Mouse (Mus musculus): ENCODE measurements around the gene Galnt17. TPM values are rescaled to one million over a fixed set of nuclear protein-coding genes. Genes with fewer than 3 reads are reported as not detected.
A peak's percentile ranks its signal among the peaks of the same experiment; 100 is the strongest.

Gene Galnt17
- total RNA-seq, 2 experiments from 2014 or later, result 34.2 to 37.6 TPM

DNA sequence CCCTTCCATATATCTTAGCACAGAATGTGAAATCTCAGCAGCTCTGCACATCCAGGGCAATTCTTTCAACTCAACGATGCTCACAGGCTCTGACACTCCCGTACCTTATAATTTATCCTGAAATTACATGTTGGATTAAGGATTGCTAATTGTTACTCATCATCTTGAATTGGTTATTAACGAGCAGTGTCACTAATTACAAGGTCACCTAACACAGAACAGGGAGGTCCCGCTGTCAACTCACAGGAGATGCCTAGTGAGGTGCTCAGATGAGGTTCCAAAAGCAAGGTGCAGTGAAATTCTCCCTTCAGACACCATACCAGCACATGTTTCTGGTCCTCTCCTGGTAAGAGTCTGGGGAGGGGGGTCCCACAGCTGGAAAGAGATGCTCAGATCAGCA lies 234.0 kb downstream of the Galnt17 start:
- intact Hi-C loops (cut with DNase I), result no loop called here
- no peak for DNase-seq (ENCODE audit: low spot score in 2 of 2)

- DNase-seq (ENCODE audit: low spot score in 2 of 2), result peak; percentile 19 to 28
- intact Hi-C loops (cut with DNase I), result no loop called here
These were observed 243.1 kb downstream of the Galnt17 start for GRCm38 (mm10) chr5:131065174-131065573.

DNA sequence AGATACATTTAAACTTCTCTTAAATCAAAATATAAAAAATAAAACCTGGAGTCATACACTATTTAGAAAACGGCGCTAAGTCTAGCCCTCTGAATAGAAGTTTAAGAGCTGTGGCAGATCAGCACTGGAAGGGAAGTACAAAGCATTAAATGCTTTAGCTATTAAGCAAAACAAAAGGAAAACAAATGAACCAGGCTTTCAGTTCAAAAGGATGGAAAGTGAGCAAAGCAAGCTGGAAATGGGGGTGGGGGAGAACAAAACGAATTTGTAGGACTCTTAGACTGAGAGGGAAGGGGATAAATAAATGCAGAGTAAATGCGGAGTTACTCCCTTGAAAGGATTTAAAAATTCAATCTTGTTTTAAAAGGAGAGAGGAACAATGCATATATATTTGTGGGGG lies 259.8 kb downstream of the Galnt17 start:
- intact Hi-C loops (cut with DNase I), result no loop called here

DNA sequence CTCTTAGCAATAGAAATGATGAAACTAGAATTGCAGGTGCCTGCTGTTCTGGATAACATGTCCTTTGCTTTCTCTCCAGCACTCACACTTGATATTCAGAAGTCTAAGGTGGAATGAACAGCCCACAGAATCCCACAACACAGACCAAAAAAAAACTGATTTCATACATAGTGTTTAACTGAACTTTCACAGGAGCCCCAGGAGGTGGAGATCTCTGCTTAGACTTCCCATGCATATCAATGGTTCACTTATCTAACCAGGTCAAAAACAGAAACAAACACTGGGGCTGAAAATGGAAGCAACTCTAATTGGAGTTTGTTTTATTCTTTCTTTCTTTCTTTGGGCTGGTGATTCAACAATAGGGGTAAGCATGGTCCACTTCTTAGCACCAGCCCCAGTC lies 265.2 kb downstream of the Galnt17 start:
- intact Hi-C loops (cut with DNase I), result no loop called here
- no peak for DNase-seq (ENCODE audit: low spot score in 2 of 2)

More for the DNA sequence above, 259.8 kb downstream of the Galnt17 start:
- no peak for DNase-seq (ENCODE audit: low spot score in 2 of 2)

- intact Hi-C loops (cut with DNase I), result no loop called here
- DNase-seq (ENCODE audit: low spot score in 2 of 2), result no peak
These were observed 267.9 kb downstream of the Galnt17 start for GRCm38 (mm10) chr5:131040441-131040840.

DNA sequence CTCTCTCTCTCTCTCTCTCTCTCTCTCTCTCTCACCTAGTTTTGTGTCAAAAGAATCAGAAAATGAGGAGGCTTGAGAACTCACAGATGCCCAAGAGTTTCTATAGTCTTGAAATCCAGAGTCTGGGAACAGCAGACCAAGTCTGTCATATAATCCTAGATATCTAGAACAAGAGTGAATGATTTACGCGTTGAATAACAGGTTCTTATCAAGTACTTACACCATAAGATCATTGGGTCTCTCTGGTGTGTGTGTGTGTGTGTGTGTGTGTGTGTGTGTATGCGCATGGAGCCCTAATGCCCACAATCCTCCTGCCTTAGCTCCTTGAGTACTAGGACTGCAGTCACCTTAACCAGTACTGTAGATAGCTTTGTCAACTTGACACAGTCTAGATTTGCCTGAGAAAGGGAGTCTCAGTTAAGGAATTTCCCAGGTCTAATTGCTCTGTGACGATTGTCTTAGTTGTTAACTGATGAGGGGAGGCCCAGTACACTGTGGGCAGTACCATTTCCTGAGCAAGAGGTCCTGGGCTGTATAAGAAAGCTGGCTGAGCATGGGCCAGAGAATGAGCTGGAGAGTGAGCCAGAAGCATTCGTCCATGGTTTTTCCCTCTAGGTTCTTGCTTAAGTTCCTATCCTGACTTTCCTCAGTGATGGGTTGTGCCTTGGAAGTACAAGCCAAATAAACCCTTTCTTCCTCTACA lies 268.5 kb downstream of the Galnt17 start:
- intact Hi-C loops (cut with DNase I), result no loop called here
- no peak for DNase-seq (ENCODE audit: low spot score in 2 of 2)

DNA sequence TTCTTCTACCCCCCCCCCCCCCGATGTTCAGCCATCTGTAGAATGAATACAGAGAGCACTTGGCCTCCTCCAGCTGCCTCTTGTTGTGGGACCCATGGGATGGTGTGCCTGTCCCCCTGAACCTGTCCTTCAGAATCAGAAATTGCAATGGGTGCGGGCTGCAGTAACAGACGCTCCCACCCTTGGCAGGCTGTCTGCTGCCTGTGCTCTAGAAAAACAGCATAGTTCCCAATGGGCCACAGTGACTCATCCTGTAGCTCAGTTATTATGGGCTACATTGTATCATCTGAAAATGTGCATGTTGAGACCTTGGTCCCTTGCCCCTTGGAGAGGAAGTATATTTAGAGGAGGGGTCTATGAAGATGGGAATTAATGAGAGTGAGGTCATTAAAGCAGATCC lies 283.8 kb downstream of the Galnt17 start:
- DNase-seq (ENCODE audit: low spot score in 2 of 2), result peak; percentile 16 to 45
- intact Hi-C loops (cut with DNase I), result no loop called here

DNA sequence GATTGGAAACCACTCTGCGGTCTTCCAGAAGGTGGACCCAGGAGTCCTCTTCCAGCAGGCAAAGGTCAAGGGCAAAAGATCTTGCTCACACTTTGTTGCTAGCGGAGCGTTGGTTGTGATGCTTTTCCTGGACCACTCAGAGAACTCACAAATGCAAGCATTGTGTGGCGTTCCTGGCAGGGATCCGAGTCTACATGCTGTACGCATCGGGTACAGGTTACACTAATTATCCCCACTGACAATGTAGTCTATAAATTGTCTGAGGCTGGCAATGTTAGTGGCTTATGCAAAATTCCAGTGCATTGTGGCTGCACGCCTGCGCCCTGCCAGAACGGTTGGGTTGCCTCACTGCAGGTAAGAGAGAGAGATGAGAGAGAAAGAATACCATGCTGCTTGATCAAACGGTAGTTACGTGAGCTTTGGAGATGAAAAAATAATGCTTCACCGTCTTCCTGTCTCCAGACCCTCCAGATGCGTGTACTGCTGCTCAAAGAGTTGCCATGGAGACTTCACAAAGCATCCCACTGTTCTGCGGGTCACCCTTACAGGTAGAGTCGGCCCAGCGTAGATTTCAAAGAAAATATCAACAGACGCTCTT lies 285.8 kb downstream of the Galnt17 start:
- intact Hi-C loops (cut with DNase I), result no loop called here
- DNase-seq (ENCODE audit: low spot score in 2 of 2), result peak in 1 of 2 experiments; percentile 18

DNA sequence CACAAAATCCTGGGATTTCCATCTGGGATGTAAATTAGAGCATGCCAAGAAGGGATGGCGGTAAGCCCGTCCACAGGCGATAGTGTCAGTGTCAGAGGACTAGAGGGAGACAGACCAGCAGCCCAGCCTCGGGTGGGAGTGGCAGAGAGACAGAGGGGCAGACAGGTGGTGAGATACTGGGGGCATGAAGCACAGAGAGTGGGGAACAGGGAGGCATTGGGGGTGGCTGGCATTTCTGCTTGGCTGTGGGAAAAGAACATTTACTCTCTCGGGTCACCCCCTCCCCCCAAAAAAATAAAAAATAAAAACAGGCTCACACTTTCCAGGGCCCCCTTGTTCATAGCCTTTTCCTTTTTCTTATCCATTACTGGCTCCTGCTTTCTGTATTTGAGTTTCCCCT lies 287.4 kb downstream of the Galnt17 start:
- intact Hi-C loops (cut with DNase I), result no loop called here
- DNase-seq (ENCODE audit: low spot score in 2 of 2), result no peak

GRCm38 (mm10) chr5:131019346-131019965 lies 288.8 kb downstream of the Galnt17 start:
- intact Hi-C loops (cut with DNase I), result no loop called here
- DNase-seq (ENCODE audit: low spot score in 2 of 2), result no peak

DNA sequence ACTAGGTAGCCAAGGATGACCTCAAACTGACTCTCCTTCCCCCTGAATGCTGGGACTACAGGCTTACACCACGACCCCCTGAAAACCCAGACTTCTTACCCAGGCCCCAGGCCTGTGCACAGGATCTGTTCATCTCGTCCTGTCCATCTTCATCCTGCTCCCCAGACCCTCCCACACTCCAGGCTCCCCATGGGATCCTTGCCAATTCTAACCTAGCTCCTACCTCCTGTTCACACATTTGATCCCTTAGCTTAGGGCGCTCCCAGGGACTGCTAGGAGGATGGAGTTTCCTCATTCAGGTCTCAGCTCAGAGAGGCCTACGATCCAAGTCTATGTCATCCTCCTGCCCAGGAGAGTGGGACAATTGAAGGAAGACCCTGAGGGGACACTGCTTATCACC lies 292.2 kb downstream of the Galnt17 start:
- intact Hi-C loops (cut with DNase I), result no loop called here
- no peak for DNase-seq (ENCODE audit: low spot score in 2 of 2)

GRCm38 (mm10) chr5:131015341-131015740 lies 293.0 kb downstream of the Galnt17 start:
- intact Hi-C loops (cut with DNase I), result no loop called here
- no peak for DNase-seq (ENCODE audit: low spot score in 2 of 2)

GRCm38 (mm10) chr5:131013816-131014215 lies 294.5 kb downstream of the Galnt17 start:
- no peak for DNase-seq (ENCODE audit: low spot score in 2 of 2)
- intact Hi-C loops (cut with DNase I), result no loop called here

GRCm38 (mm10) chr5:131013101-131013500 lies 295.2 kb downstream of the Galnt17 start:
- intact Hi-C loops (cut with DNase I), result no loop called here
- no peak for DNase-seq (ENCODE audit: low spot score in 2 of 2)

GRCm38 (mm10) chr5:131009510-131009909 lies 298.8 kb downstream of the Galnt17 start:
- no peak for DNase-seq (ENCODE audit: low spot score in 2 of 2)
- intact Hi-C loops (cut with DNase I), result loop anchor here (5.0 to 10.0 kb wide), 2 partner anchors 145 to 418 kb away; no protein-coding TSS in a partner anchor

DNA sequence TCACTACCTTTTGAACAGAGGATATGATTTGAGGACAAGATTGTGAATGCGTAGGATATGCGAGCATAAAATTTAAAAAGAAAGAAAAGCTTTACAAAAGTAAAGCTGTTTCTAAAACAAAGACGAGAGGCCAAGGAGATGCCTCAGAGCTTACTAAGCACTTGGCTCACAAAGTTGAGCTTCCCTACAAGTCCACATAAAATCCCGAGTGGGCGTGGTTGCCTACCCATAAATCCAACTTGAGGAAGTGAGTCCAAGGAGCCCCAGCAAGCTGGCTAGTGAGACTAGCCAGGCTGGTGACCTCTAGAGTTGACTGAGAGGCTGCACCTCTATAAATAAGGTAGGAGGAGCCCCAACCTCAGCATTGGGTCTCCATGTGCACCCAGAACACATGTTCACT lies 299.8 kb downstream of the Galnt17 start:
- intact Hi-C loops (cut with DNase I), result loop anchor here (5.0 to 10.0 kb wide), 2 partner anchors 144 to 419 kb away; no protein-coding TSS in a partner anchor
- no peak for DNase-seq (ENCODE audit: low spot score in 2 of 2)

DNA sequence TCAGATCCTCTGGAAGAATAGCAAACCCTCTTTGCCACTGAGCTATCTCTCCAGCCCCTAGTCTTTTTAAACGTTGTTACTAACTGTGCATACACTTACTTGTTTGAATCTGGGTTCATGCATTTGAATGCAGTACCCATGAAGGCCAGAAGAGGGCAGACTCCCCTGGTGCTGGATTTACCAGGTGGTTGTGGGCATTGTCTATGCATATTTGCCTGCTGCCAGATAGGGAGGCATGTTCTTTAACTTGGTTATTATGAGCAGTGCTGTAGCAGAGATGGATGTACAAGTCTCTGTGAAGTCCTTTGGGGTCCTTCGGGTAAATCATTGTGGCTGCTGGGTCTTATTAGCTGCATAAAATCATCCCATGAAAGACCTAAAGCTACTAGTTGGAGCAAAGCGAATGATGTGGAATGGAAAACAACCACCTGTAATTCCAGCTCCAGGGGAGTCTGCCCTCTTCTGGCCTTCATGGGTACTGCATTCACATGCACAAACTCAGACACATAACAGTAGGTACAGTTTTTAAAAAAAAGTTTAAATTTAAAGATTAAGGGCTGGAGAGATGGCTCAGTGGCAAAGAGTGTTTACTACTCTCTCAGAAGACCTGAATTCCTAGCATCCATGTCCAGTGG lies 300.3 kb downstream of the Galnt17 start:
- peak; percentile 30 to 44 for DNase-seq (ENCODE audit: low spot score in 2 of 2)
- intact Hi-C loops (cut with DNase I), result loop anchor here (5.0 to 10.0 kb wide), 2 partner anchors 143 to 419 kb away; no protein-coding TSS in a partner anchor

- intact Hi-C loops (cut with DNase I), result loop anchor here (5.0 to 10.0 kb wide), 2 partner anchors 142 to 420 kb away; no protein-coding TSS in a partner anchor
- DNase-seq (ENCODE audit: low spot score in 2 of 2), result peak; percentile 68 to 71
These were observed 301.1 kb downstream of the Galnt17 start for GRCm38 (mm10) chr5:131007198-131007597.

GRCm38 (mm10) chr5:131006524-131006923 lies 301.8 kb downstream of the Galnt17 start:
- intact Hi-C loops (cut with DNase I), result loop anchor here (5.0 to 10.0 kb wide), 2 partner anchors 142 to 421 kb away; no protein-coding TSS in a partner anchor
- no peak for DNase-seq (ENCODE audit: low spot score in 2 of 2)

DNA sequence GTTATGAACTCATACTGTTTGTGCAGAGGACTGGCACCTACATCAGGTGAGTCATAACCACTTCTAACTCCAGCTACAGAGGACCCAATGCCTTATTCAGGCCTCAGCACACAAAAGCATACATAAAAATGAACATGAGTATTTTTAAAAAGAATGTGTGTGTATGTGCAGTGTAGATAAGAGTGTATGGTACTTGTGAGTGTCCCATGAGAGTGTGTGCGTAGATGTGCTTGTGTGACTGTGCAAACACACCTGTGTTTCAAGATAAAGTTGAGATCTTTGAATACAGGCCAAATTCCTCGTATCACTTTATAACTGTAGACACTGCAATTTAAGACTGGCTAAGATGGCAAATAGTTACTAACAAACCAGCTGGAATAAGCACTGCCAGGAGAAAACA lies 307.7 kb downstream of the Galnt17 start:
- no peak for DNase-seq (ENCODE audit: low spot score in 2 of 2)
- intact Hi-C loops (cut with DNase I), result loop anchor here (10.0 kb wide), 1 partner anchor 136 kb away; no protein-coding TSS in a partner anchor

Data from left cerebral cortex, postnatal 14 days (tissue).